Mouse (Mus musculus) erythroblast, embryonic 14.5 days (primary cell): Measurements from ENCODE around the gene Plekha3. TPM values are rescaled to one million over a fixed set of nuclear protein-coding genes. Genes with fewer than 3 reads are reported as not detected.

ENCODE experiments used
- H3K27me3 ChIP-seq: 2 replicates; pipeline ENCODE4 v1.6.1; 2012; ENCODE audit warnings: inconsistent platforms; ENCODE audit not compliant: control insufficient read depth
- H3K36me3 ChIP-seq: 2 replicates; pipeline ENCODE4 v1.6.1; 2012; ENCODE audit warnings: mild to moderate bottlenecking, inconsistent platforms; ENCODE audit not compliant: control insufficient read depth
- H3K4me1 ChIP-seq: 2 replicates; pipeline ENCODE4 v1.6.1; 2012; ENCODE audit warnings: inconsistent platforms; ENCODE audit not compliant: control insufficient read depth
- H3K4me3 ChIP-seq: replicated peaks from 2 replicates; pipeline ENCODE3; 2012; ENCODE audit warnings: moderate library complexity, mild to moderate bottlenecking, inconsistent platforms
- H3K9me3 ChIP-seq: 2 replicates; pipeline ENCODE4 v1.6.1; 2012; ENCODE audit warnings: low read length, inconsistent platforms, mixed read lengths; ENCODE audit not compliant: control insufficient read depth
- GATA1 ChIP-seq: IDR thresholded peaks from 2 replicates; pipeline ENCODE4 v1.6.1; 2012; ENCODE audit warnings: low read length, inconsistent platforms, mixed read lengths
- TAL1 ChIP-seq: IDR thresholded peaks from 3 replicates; pipeline ENCODE4 v1.6.1; 2012; ENCODE audit warnings: low read length, inconsistent platforms, mixed read lengths
- polyA plus RNA-seq: library from polyadenylated mRNA; stranded (reverse); fragments of >175 nt; gene quantifications from 2 replicates; pipeline ENCODE4 v1.2.3, GENCODE M21; 2012

The Plekha3 gene
- polyA plus RNA-seq, 1 experiment: 0.02 TPM

GRCm38 (mm10) chr2:76673472-76674081, 1.5 kb upstream of the Plekha3 start:
- no peaks in the 10 kb centered on the region for H3K9me3 ChIP-seq
- H3K4me3 ChIP-seq: peak overlapping the region; percentile 62
- H3K36me3 ChIP-seq: no peaks in the 10 kb centered on the region; the same call in 1 of the 2 replicates
- TF ChIP-seq TAL1 (no peak), GATA1 (no peak)
- H3K27me3 ChIP-seq: no peaks in the 10 kb centered on the region
- H3K4me1 ChIP-seq: peaks cover 50% of the 10 kb centered on the region

- H3K4me1 ChIP-seq: peaks cover 50% of the 10 kb centered on the region
- H3K9me3 ChIP-seq: no peaks in the 10 kb centered on the region
- TF ChIP-seq TAL1 (no peak), GATA1 (no peak)
- peaks cover 5% of the 10 kb centered on the region for H3K36me3 ChIP-seq
- H3K27me3 ChIP-seq: no peaks in the 10 kb centered on the region
- H3K4me3 ChIP-seq: peak overlapping the region; percentile 82
Observed at GRCm38 (mm10) chr2:76675451-76675850, 370 bp downstream of the Plekha3 start.

- H3K4me1 ChIP-seq: peaks cover 50% of the 10 kb centered on the region
- H3K4me3 ChIP-seq: peak overlapping the region; percentile 82
- peaks cover 8% of the 10 kb centered on the region for H3K36me3 ChIP-seq
- TF ChIP-seq GATA1 (no peak), TAL1 (no peak)
- no peaks in the 10 kb centered on the region for H3K9me3 ChIP-seq
- no peaks in the 10 kb centered on the region for H3K27me3 ChIP-seq
Observed at GRCm38 (mm10) chr2:76675949-76676348, 868 bp downstream of the Plekha3 start.

- H3K4me3 ChIP-seq: peak overlapping the region; percentile 82
- no peak for TF ChIP-seq GATA1
- TF ChIP-seq TAL1: no peak
- peaks cover 49% of the 10 kb centered on the region for H3K4me1 ChIP-seq
- peaks cover 9% of the 10 kb centered on the region for H3K36me3 ChIP-seq
- no peaks in the 10 kb centered on the region for H3K9me3 ChIP-seq
- no peaks in the 10 kb centered on the region for H3K27me3 ChIP-seq
Observed at GRCm38 (mm10) chr2:76676401-76677226, 1.5 kb downstream of the Plekha3 start.

- Histone ChIP-seq H3K4me3 (no peak overlapping the region), H3K36me3 (peaks cover 49% of the 10 kb centered on the region), H3K4me1 (no peaks in the 10 kb centered on the region), H3K9me3 (no peaks in the 10 kb centered on the region), H3K27me3 (no peaks in the 10 kb centered on the region)
- no peak for TF ChIP-seq TAL1
- no peak for TF ChIP-seq GATA1
Observed at GRCm38 (mm10) chr2:76682301-76682700, 7.2 kb downstream of the Plekha3 start.

- no peaks in the 10 kb centered on the region for H3K9me3 ChIP-seq
- H3K4me3 ChIP-seq: no peak overlapping the region
- peaks cover 7% of the 10 kb centered on the region for H3K4me1 ChIP-seq
- TF ChIP-seq GATA1: no peak
- TF ChIP-seq TAL1: no peak
- peaks cover 63% of the 10 kb centered on the region for H3K36me3 ChIP-seq
- no peaks in the 10 kb centered on the region for H3K27me3 ChIP-seq
Observed at GRCm38 (mm10) chr2:76686986-76687385, 11.9 kb downstream of the Plekha3 start.

- no peak for TF ChIP-seq GATA1
- no peak for TF ChIP-seq TAL1
- H3K9me3 ChIP-seq: no peaks in the 10 kb centered on the region
- H3K4me1 ChIP-seq: peaks cover 7% of the 10 kb centered on the region
- no peaks in the 10 kb centered on the region for H3K27me3 ChIP-seq
- no peak overlapping the region for H3K4me3 ChIP-seq
- H3K36me3 ChIP-seq: peaks cover 62% of the 10 kb centered on the region
Observed at GRCm38 (mm10) chr2:76687608-76688007, 12.5 kb downstream of the Plekha3 start.

GRCm38 (mm10) chr2:76688162-76688561, 13.1 kb downstream of the Plekha3 start:
- H3K36me3 ChIP-seq: peaks cover 62% of the 10 kb centered on the region
- H3K27me3 ChIP-seq: no peaks in the 10 kb centered on the region
- H3K4me3 ChIP-seq: no peak overlapping the region
- no peak for TF ChIP-seq TAL1
- TF ChIP-seq GATA1: no peak
- no peaks in the 10 kb centered on the region for H3K9me3 ChIP-seq
- H3K4me1 ChIP-seq: peaks cover 7% of the 10 kb centered on the region

- no peak overlapping the region for H3K4me3 ChIP-seq
- no peak for TF ChIP-seq TAL1
- TF ChIP-seq GATA1: no peak
- H3K36me3 ChIP-seq: peaks cover 69% of the 10 kb centered on the region
- H3K4me1 ChIP-seq: peaks cover 7% of the 10 kb centered on the region
- H3K9me3 ChIP-seq: no peaks in the 10 kb centered on the region
- H3K27me3 ChIP-seq: no peaks in the 10 kb centered on the region
Observed at GRCm38 (mm10) chr2:76690436-76691204, 15.5 kb downstream of the Plekha3 start.
